Mouse (Mus musculus): ENCODE results near the gene Gja5.

DNA sequence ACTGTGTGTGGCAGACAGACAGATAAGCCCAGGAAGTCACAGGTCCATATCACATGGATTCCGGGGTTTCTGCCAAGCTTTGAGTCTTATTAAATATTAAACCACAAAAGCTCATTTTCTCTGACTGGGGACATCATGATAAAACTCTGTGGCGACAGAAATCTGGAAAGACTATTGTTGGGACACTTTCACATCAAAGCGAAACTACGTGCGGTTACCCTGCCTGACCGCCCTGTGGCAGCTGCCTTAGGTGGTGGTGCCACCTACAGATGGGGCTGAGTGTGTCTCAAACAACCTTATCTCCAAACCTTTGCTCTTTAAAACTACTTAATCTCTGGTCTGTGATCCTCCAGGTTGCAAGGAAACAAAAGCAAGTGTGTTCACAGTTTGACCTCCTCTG, 171.9 kb downstream of the Gja5 start:
- TF ChIP-seq CTCF (IDR thresholded peaks at IDR 0.05; ENCODE audit: control insufficient read depth, insufficient read depth, low read length) (peak; percentile 79), POLR2A (IDR thresholded peaks at IDR 0.05; ENCODE audit: borderline replicate concordance, control insufficient read depth, low read depth, low read length) (no peak)

All from bone marrow, adult 2 months (tissue).